Mouse (Mus musculus) embryonic facial prominence, embryonic 10.5 days (tissue): ENCODE data around the gene App. TPM values are rescaled to one million over a fixed set of nuclear protein-coding genes. Genes with fewer than 3 reads are reported as not detected.

Experiments
- DNase-seq: peaks from one replicate; pipeline ENCODE4 v3.0.0-alpha.2; 2017; ENCODE audit warnings: low spot score
- H3K27ac ChIP-seq: fragments of 300-500 bp; sonication (generic); replicated peaks from 2 replicates; pipeline ENCODE4 v1.5.1; 2016; ENCODE audit warnings: mild to moderate bottlenecking
- H3K27me3 ChIP-seq: fragments of 300-500 bp; sonication (generic); replicated peaks from 2 replicates; pipeline ENCODE4 v1.6.1; 2016; ENCODE audit warnings: low read depth, mild to moderate bottlenecking; ENCODE audit not compliant: poor library complexity, severe bottlenecking
- H3K36me3 ChIP-seq: fragments of 300-500 bp; sonication (generic); replicated peaks from 2 replicates; pipeline ENCODE4 v1.6.1; 2016; ENCODE audit warnings: mild to moderate bottlenecking, moderate library complexity
- H3K4me1 ChIP-seq: fragments of 300-500 bp; sonication (generic); 2 replicates; pipeline ENCODE4 v1.6.1; 2016
- H3K4me3 ChIP-seq: fragments of 300-500 bp; sonication (generic); 2 replicates; pipeline ENCODE4 v1.5.1; 2016; ENCODE audit warnings: mild to moderate bottlenecking, moderate library complexity
- H3K9me3 ChIP-seq: fragments of 300-500 bp; sonication (generic); 2 replicates; pipeline ENCODE4 v1.6.1; 2016; ENCODE audit warnings: mild to moderate bottlenecking
- WGBS: fragments of 180-500 bp; shearing (Covaris S2); methylation state at CpG from one replicate; pipeline ENCODE4 v1.1.7; 2016; 5-methylcytosine and 5-hydroxymethylcytosine counted together
- polyA plus RNA-seq: library from polyadenylated mRNA; unstranded; fragments of >200 nt; fragmentation: Nextera tagmentation; extraction: Ambion mirVana; gene quantifications from 2 replicates; pipeline ENCODE4 v1.2.1, GENCODE M21; 2016

Gene App
- polyA plus RNA-seq, 1 experiment from 2014 or later = 116 TPM

GRCm38 (mm10) chr16:85132182-85132581 is 41.4 kb downstream of the App start:
- H3K4me1 ChIP-seq = peaks cover 75% of the 10 kb centered on the region
- no peak overlapping the region for H3K4me3 ChIP-seq
- 89% methylated on average over 5 of the region's 5 CpGs for WGBS
- H3K9me3 ChIP-seq = no peaks in the 10 kb centered on the region
- DNase-seq = no peak
- H3K36me3 ChIP-seq = peaks cover 6% of the 10 kb centered on the region; the same call in 1 of the 2 replicates
- H3K27ac ChIP-seq = no peak overlapping the region
- no peaks in the 10 kb centered on the region for H3K27me3 ChIP-seq

- DNase-seq = no peak
- 90% methylated on average over 7 of the region's 7 CpGs for WGBS
- Histone ChIP-seq H3K36me3 (0 out of 2 replicates have a peak, but pooled peaks cover 6% of the 10 kb centered on the region), H3K4me3 (no peak overlapping the region), H3K4me1 (peaks cover 82% of the 10 kb centered on the region), H3K27ac (0 out of 2 replicates have a peak overlapping the region, but pooled peaks have one; percentile 19), H3K9me3 (no peaks in the 10 kb centered on the region), H3K27me3 (no peaks in the 10 kb centered on the region)
These were observed 42.6 kb downstream of the App start for GRCm38 (mm10) chr16:85130861-85131556.

- H3K27me3 ChIP-seq = no peaks in the 10 kb centered on the region
- H3K4me1 ChIP-seq = peaks cover 71% of the 10 kb centered on the region
- peak; percentile 64 for DNase-seq
- H3K9me3 ChIP-seq = no peaks in the 10 kb centered on the region
- H3K36me3 ChIP-seq = peaks cover 16% of the 10 kb centered on the region
- H3K4me3 ChIP-seq = peak overlapping the region; percentile 30; the same call in 1 of the 2 replicates
- WGBS = 20% methylated on average over 13 of the region's 13 CpGs
- H3K27ac ChIP-seq = peak overlapping the region; percentile 83
These were observed 44.6 kb downstream of the App start for GRCm38 (mm10) chr16:85128693-85129657.

GRCm38 (mm10) chr16:85128347-85128664 is 45.3 kb downstream of the App start:
- peaks cover 16% of the 10 kb centered on the region for H3K36me3 ChIP-seq
- H3K27me3 ChIP-seq = no peaks in the 10 kb centered on the region
- no peaks in the 10 kb centered on the region for H3K9me3 ChIP-seq
- peaks cover 64% of the 10 kb centered on the region for H3K4me1 ChIP-seq
- no peak overlapping the region for H3K4me3 ChIP-seq
- 15% methylated on average over 5 of the region's 5 CpGs for WGBS
- DNase-seq = peak; percentile 70
- H3K27ac ChIP-seq = peak overlapping the region; percentile 83

GRCm38 (mm10) chr16:85127661-85128346 is 45.8 kb downstream of the App start:
- Histone ChIP-seq H3K4me1 (peaks cover 59% of the 10 kb centered on the region), H3K27ac (peak overlapping the region; percentile 83), H3K9me3 (no peaks in the 10 kb centered on the region), H3K36me3 (peaks cover 16% of the 10 kb centered on the region), H3K27me3 (no peaks in the 10 kb centered on the region), H3K4me3 (no peak overlapping the region)
- no peak for DNase-seq
- WGBS = 53% methylated on average over 11 of the region's 11 CpGs

- no peak for DNase-seq
- no peak overlapping the region for H3K27ac ChIP-seq
- peaks cover 32% of the 10 kb centered on the region for H3K4me1 ChIP-seq
- H3K9me3 ChIP-seq = no peaks in the 10 kb centered on the region
- H3K36me3 ChIP-seq = peaks cover 22% of the 10 kb centered on the region
- no peaks in the 10 kb centered on the region for H3K27me3 ChIP-seq
- WGBS = 92% methylated on average over 4 of the region's 4 CpGs
- H3K4me3 ChIP-seq = no peak overlapping the region
These were observed 48.9 kb downstream of the App start for GRCm38 (mm10) chr16:85124649-85125048.

GRCm38 (mm10) chr16:85121983-85122382 is 51.6 kb downstream of the App start:
- Histone ChIP-seq H3K36me3 (peaks cover 45% of the 10 kb centered on the region), H3K27me3 (no peaks in the 10 kb centered on the region), H3K4me1 (peaks cover 5% of the 10 kb centered on the region), H3K4me3 (no peak overlapping the region), H3K9me3 (no peaks in the 10 kb centered on the region), H3K27ac (no peak overlapping the region)
- 85% methylated on average over 5 of the region's 5 CpGs for WGBS
- no peak for DNase-seq

GRCm38 (mm10) chr16:85118916-85119315 is 54.6 kb downstream of the App start:
- H3K4me3 ChIP-seq = no peak overlapping the region
- H3K9me3 ChIP-seq = no peaks in the 10 kb centered on the region
- no peaks in the 10 kb centered on the region for H3K4me1 ChIP-seq
- H3K36me3 ChIP-seq = peaks cover 49% of the 10 kb centered on the region
- DNase-seq = no peak
- WGBS = 94% methylated on average over 6 of the region's 6 CpGs
- H3K27ac ChIP-seq = no peak overlapping the region
- H3K27me3 ChIP-seq = no peaks in the 10 kb centered on the region

- H3K27ac ChIP-seq = no peak overlapping the region
- no peak for DNase-seq
- 37% methylated on average over 1 of the region's 1 CpGs for WGBS
These were observed 56.0 kb downstream of the App start for GRCm38 (mm10) chr16:85117541-85117940.

GRCm38 (mm10) chr16:85115837-85116236 is 57.7 kb downstream of the App start:
- WGBS = 93% methylated on average over 5 of the region's 5 CpGs
- Histone ChIP-seq H3K9me3 (no peaks in the 10 kb centered on the region), H3K4me3 (no peak overlapping the region)

More at GRCm38 (mm10) chr16:85117541-85117940, 56.0 kb downstream of the App start:
- Histone ChIP-seq H3K4me3 (no peak overlapping the region), H3K4me1 (no peaks in the 10 kb centered on the region), H3K36me3 (peaks cover 49% of the 10 kb centered on the region), H3K27me3 (no peaks in the 10 kb centered on the region), H3K9me3 (no peaks in the 10 kb centered on the region)

GRCm38 (mm10) chr16:85114742-85115141 is 58.8 kb downstream of the App start:
- DNase-seq = no peak
- 96% methylated on average over 1 of the region's 1 CpGs for WGBS
- H3K36me3 ChIP-seq = peaks cover 41% of the 10 kb centered on the region
- no peak overlapping the region for H3K27ac ChIP-seq
- H3K27me3 ChIP-seq = no peaks in the 10 kb centered on the region
- no peak overlapping the region for H3K4me3 ChIP-seq
- H3K4me1 ChIP-seq = peaks cover 7% of the 10 kb centered on the region; the same call in 1 of the 2 replicates
- no peaks in the 10 kb centered on the region for H3K9me3 ChIP-seq

More at GRCm38 (mm10) chr16:85115837-85116236, 57.7 kb downstream of the App start:
- no peaks in the 10 kb centered on the region for H3K27me3 ChIP-seq
- H3K36me3 ChIP-seq = peaks cover 49% of the 10 kb centered on the region
- DNase-seq = no peak
- 0 out of 2 replicates have a peak, but pooled peaks cover 1% of the 10 kb centered on the region for H3K4me1 ChIP-seq
- no peak overlapping the region for H3K27ac ChIP-seq

- 82% methylated on average over 2 of the region's 2 CpGs for WGBS
- no peak overlapping the region for H3K27ac ChIP-seq
- H3K4me3 ChIP-seq = no peak overlapping the region
- DNase-seq = no peak
- H3K4me1 ChIP-seq = peaks cover 7% of the 10 kb centered on the region; the same call in 1 of the 2 replicates
- H3K36me3 ChIP-seq = peaks cover 33% of the 10 kb centered on the region
- H3K27me3 ChIP-seq = no peaks in the 10 kb centered on the region
- H3K9me3 ChIP-seq = no peaks in the 10 kb centered on the region
These were observed 59.6 kb downstream of the App start for GRCm38 (mm10) chr16:85113941-85114340.
